Mouse (Mus musculus) lung, embryonic 14.5 days (tissue): ENCODE results near the gene Gypa. TPM values are rescaled to one million over a fixed set of nuclear protein-coding genes. Genes with fewer than 3 reads are reported as not detected.
A peak's percentile ranks its signal among the peaks of the same experiment; 100 is the strongest.

ENCODE experiments used
- ATAC-seq: fragments of 200-750 bp; cut with Nextera tagmentation; 2 replicates; pipeline ENCODE4 v1.8.0; 2017; ENCODE audit warnings: mild to moderate bottlenecking, moderate TSS enrichment, moderate library complexity; ENCODE audit not compliant: insufficient read depth
- DNase-seq: peaks from one replicate; pipeline ENCODE4 v3.0.0-alpha.2; 2015
- H3K27ac ChIP-seq: fragments of 300-500 bp; sonication (generic); 2 replicates; pipeline ENCODE4 v1.5.1; 2014; ENCODE audit warnings: low read depth, mild to moderate bottlenecking, moderate library complexity
- H3K27me3 ChIP-seq: fragments of 300-500 bp; sonication (generic); 2 replicates; pipeline ENCODE4 v1.6.1; 2014; ENCODE audit warnings: low read length, control low read depth; ENCODE audit not compliant: insufficient read depth
- H3K36me3 ChIP-seq: fragments of 300-500 bp; sonication (generic); 2 replicates; pipeline ENCODE4 v1.6.1; 2014; ENCODE audit warnings: control low read depth; ENCODE audit not compliant: insufficient read depth
- H3K4me1 ChIP-seq: fragments of 300-500 bp; sonication (generic); 2 replicates; pipeline ENCODE4 v1.6.1; 2014; ENCODE audit warnings: antibody characterized with exemption, control low read depth; ENCODE audit not compliant: insufficient read depth
- H3K4me2 ChIP-seq: fragments of 300-500 bp; sonication (generic); 2 replicates; pipeline ENCODE4 v1.6.1; 2014; ENCODE audit warnings: mild to moderate bottlenecking
- H3K4me3 ChIP-seq: fragments of 300-500 bp; sonication (generic); 2 replicates; pipeline ENCODE4 v1.5.1; 2014; ENCODE audit warnings: low read depth, low read length
- H3K9ac ChIP-seq: fragments of 300-500 bp; sonication (generic); 2 replicates; pipeline ENCODE4 v1.6.1; 2014
- H3K9me3 ChIP-seq: fragments of 300-500 bp; sonication (generic); 2 replicates; pipeline ENCODE4 v1.6.1; 2016; ENCODE audit warnings: low read depth, low read length, control low read depth
- CTCF ChIP-seq: IDR thresholded peaks from 2 replicates; pipeline ENCODE4 v1.5.1; 2016; ENCODE audit warnings: antibody characterized with exemption, low read depth
- WGBS: fragments of 180-500 bp; shearing (Covaris S2); extraction: QIAGEN DNeasy Blood & Tissue Kit; methylation state at CpG from one replicate; pipeline ENCODE4 v1.1.7; 2014; 5-methylcytosine and 5-hydroxymethylcytosine counted together
- polyA plus RNA-seq: library from polyadenylated mRNA; unstranded; fragments of >200 nt; fragmentation: Nextera tagmentation; extraction: Ambion mirVana; gene quantifications from 2 replicates; pipeline ENCODE4 v1.2.1, GENCODE M21; 2014

Gene Gypa
- 4.1 and 6.3 TPM in 2 replicates for polyA plus RNA-seq

DNA sequence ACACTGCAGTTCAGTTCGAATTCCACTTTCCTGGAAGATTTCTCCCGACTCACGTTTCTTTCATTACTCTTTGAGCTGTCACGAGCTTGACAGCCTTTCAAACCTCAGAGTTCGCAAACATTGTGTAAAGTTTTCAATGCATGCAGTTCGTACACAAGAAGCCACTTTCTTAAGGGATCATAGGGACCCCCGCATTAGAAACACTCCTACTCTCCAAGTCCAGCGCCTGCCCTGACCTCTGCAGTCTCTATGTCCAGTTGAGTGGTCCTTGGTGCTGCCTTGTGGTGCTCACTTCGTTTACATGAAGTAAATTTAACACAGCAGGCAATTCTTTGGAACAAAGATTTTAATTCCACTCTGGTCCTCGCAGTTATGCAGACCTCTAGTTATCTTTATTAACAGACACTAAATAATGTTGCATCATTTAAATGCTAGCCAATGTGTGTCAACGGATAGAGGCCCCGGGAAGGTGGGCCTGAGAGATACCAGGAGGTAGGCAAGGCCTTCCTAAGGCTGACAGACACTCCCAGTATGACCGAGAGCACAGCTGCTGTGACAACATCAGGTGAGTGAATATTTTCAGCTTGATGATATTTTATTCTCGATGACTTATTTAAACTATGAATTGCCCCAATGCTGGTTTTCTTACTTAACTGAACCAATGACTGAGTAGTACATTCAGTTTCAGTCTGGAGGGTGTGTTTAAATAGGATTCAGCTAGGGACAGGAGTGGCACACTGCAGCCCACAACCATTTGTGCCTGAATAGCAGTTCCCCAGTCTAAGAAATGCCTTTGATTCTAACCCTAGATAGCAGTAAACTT is at the start of gene Gypa:
TSS of gene Gypa (plus strand) at position 259 of the 823 bp plus-strand sequence.
- no peak for DNase-seq
- WGBS = 21% methylated on average over 14 of the region's 14 CpGs
- no peak for TF ChIP-seq CTCF
- peak within 1 kb of the TSS; percentile 71 for H3K4me2 ChIP-seq
- peak within 1 kb of the TSS; percentile 51 for H3K9ac ChIP-seq
- H3K9me3 ChIP-seq = no peaks in the 10 kb centered on the region
- H3K4me1 ChIP-seq = peaks cover 2% of the 10 kb centered on the region; the same call in 1 of the 2 replicates
- H3K27ac ChIP-seq = no peak within 1 kb of the TSS; the same call in 1 of the 2 replicates
- peak; percentile 58 for ATAC-seq
- no peaks in the 10 kb centered on the region for H3K36me3 ChIP-seq
- peak within 1 kb of the TSS; percentile 46 for H3K4me3 ChIP-seq
- H3K27me3 ChIP-seq = no peaks in the 10 kb centered on the region

DNA sequence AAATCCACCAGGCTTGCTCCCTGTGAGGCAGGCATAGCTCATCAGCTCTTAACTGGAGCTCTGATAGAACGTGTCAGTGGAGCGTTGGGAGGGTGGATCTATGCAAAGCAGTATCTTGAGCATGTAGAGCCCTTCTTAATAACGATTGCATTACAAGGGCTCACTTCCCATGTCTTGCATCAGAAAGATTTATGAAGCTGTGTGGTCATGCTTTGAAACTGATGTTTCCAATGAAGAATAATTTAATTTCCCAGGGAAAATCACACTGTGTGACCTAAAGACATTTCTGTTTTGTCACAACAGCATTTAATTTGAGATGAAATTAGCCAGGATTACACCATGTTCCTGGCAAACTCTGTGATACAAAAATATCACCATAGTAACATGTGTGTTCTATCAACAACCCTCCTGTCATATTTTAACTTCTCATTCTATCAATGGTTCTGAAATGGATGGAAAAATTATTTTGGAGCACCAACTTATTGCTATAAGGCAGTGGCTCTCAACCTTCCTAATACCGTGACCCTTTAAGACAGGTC is 49.0 kb upstream of the Gypa start:
- DNase-seq (no peak), ATAC-seq (no peak)
- H3K36me3 ChIP-seq = no peaks in the 10 kb centered on the region
- H3K9ac ChIP-seq = no peak overlapping the region
- no peak overlapping the region for H3K4me3 ChIP-seq
- H3K9me3 ChIP-seq = no peaks in the 10 kb centered on the region
- no peaks in the 10 kb centered on the region for H3K4me1 ChIP-seq
- no peak for TF ChIP-seq CTCF
- no peak overlapping the region for H3K4me2 ChIP-seq
- no peak overlapping the region for H3K27ac ChIP-seq
- 69% methylated on average over 4 of the region's 4 CpGs for WGBS
- H3K27me3 ChIP-seq = no peaks in the 10 kb centered on the region

DNA sequence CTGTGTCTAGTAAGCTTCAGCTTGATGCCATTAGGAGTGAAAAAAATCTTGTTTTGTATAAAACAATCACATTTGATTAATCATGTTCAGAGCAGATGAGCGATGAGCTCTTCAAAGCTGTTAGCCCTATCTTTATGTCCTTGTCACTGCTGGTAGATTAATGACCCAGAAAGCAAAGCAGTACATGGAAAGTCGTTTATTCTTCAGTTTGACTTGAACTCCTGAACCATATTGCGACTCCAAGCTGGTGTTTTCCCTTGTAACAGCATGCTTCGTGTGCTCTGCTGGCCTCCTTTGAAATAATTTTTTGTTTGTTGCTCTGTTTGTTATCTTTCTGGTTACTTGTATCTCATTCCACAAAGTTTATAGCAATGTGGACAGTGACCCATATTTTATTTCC is 46.4 kb upstream of the Gypa start:
- no peak for DNase-seq
- H3K9ac ChIP-seq = no peak overlapping the region
- 29% methylated on average over 4 of the region's 4 CpGs for WGBS

DNA sequence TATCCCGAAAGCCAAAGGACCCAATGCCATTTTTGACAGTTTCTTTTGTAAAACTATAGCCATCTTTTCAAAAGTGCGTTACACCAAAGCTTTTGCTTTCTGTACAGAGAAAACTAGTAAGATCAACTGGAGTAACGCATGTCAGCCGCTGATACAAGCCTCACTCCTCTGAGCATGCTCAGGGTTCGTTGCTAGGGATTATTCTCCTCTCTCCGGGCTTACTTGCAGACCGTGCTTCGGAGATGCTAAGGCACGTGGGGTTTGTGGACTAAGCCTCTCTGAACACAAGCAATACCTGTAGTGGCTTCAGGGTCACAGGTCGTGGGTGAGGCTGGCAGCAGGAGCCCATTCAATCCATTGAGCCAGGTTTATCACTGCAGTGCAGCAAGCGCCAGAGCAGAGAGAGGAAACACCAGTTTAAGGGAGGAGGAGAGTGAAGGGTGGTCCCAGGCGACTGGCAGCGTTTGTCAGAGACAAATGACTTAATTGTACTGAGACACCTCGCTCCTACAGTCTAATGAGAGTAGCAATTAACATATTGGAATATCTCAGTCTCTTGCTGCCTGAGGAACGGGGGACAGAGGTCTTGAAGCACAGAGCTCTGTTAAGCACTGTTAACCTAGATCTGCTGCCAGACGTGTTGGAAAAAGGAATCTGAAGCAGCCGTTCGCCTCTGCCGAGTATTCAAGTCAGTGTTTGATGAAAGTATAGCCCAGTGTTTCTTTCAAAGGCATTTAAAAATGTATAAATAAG is 41.5 kb upstream of the Gypa start:
- Histone ChIP-seq H3K9ac (no peak overlapping the region), H3K4me1 (no peaks in the 10 kb centered on the region), H3K27ac (no peak overlapping the region), H3K9me3 (no peaks in the 10 kb centered on the region), H3K27me3 (no peaks in the 10 kb centered on the region), H3K4me3 (no peak overlapping the region), H3K4me2 (no peak overlapping the region), H3K36me3 (no peaks in the 10 kb centered on the region)
- WGBS = 57% methylated on average over 19 of the region's 19 CpGs
- no peak for DNase-seq
- no peak for TF ChIP-seq CTCF
- no peak for ATAC-seq

More for the DNA sequence above, 46.4 kb upstream of the Gypa start:
- Histone ChIP-seq H3K4me3 (no peak overlapping the region), H3K27me3 (no peaks in the 10 kb centered on the region), H3K36me3 (no peaks in the 10 kb centered on the region), H3K27ac (no peak overlapping the region), H3K9me3 (no peaks in the 10 kb centered on the region), H3K4me1 (no peaks in the 10 kb centered on the region), H3K4me2 (no peak overlapping the region)
- no peak for TF ChIP-seq CTCF
- ATAC-seq = no peak

DNA sequence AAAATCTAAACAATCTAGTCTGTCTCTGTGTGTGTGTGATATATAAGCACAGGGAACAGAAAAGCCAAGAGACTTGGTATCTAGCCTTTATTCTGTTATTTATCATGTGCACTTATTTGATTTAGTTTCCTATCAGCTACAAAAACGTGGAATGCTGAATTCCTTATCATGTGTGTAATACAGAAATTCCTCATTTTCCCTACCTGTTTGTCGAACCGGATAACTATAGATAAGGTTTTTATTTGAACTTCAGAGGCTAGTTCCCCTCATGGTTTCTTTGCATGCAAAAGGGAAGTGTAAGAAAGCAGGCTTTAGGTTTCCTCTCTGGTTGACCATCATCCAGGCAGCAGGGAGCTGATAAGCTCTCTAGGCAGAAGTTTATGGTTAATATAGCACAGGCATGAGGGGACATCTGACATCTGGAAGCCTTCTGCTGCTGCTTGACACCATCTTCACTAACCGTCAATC is 30.1 kb upstream of the Gypa start:
- H3K9ac ChIP-seq = no peak overlapping the region
- no peak overlapping the region for H3K4me3 ChIP-seq
- no peak overlapping the region for H3K4me2 ChIP-seq
- TF ChIP-seq CTCF = no peak
- DNase-seq (peak; percentile 56), ATAC-seq (peak; percentile 54; the same call in 1 of the 2 replicates)
- no peaks in the 10 kb centered on the region for H3K9me3 ChIP-seq
- no peaks in the 10 kb centered on the region for H3K36me3 ChIP-seq
- no peak overlapping the region for H3K27ac ChIP-seq
- WGBS = 23% methylated on average over 4 of the region's 4 CpGs
- no peaks in the 10 kb centered on the region for H3K4me1 ChIP-seq
- no peaks in the 10 kb centered on the region for H3K27me3 ChIP-seq

DNA sequence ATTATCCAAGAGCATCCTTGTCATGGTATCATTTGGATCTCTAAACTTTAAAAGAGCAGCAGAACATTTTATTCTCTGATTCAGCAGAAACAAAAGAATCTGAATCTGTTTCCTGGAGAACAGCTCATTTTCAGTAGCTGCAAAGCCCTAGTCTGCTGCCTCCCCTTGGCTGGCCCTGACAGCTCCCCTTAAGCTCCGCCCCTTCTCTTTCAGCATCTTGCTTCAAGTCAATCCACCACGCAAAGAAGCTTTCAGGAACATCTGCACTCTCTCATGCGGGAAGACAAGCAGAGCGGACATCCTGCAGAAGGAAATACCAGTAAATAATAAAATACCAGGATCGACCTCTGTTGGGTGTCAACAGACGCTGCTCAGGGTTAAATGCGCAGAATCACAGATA is 18.6 kb upstream of the Gypa start:
- WGBS = 24% methylated on average over 7 of the region's 7 CpGs
- ATAC-seq = peak; percentile 60; the same call in 1 of the 2 replicates
- Histone ChIP-seq H3K4me3 (no peak overlapping the region), H3K36me3 (no peaks in the 10 kb centered on the region), H3K27ac (no peak overlapping the region), H3K9ac (no peak overlapping the region), H3K4me2 (no peak overlapping the region), H3K4me1 (no peaks in the 10 kb centered on the region; the same call in 1 of the 2 replicates), H3K27me3 (no peaks in the 10 kb centered on the region), H3K9me3 (no peaks in the 10 kb centered on the region)
- peak; percentile 77 for DNase-seq
- no peak for TF ChIP-seq CTCF
